Mouse (Mus musculus) midbrain, embryonic 14.5 days (tissue): ENCODE data around the gene Ston2. TPM values are rescaled to one million over a fixed set of nuclear protein-coding genes. Genes with fewer than 3 reads are reported as not detected.
"Not testable (repeated sequence)": the region's sequence is repeated elsewhere in the genome, so short reads cannot be mapped to it uniquely, and the experiment has no call there.

Source experiments
- ATAC-seq: fragments of 200-750 bp; cut with Nextera tagmentation; 2 replicates; pipeline ENCODE4 v1.8.0; 2017; ENCODE audit warnings: moderate number of reproducible peaks, moderate library complexity; ENCODE audit not compliant: low FRiP score, low TSS enrichment
- DNase-seq: peaks from one replicate; pipeline ENCODE4 v3.0.0-alpha.2; 2015
- H3K27ac ChIP-seq: fragments of 300-500 bp; sonication (generic); replicated peaks from 2 replicates; pipeline ENCODE4 v1.5.1; 2014; ENCODE audit warnings: mild to moderate bottlenecking, low read depth, low read length, moderate library complexity
- H3K27me3 ChIP-seq: fragments of 300-500 bp; sonication (generic); 2 replicates; pipeline ENCODE4 v1.6.1; 2014; ENCODE audit warnings: low read length, control low read depth, mixed read lengths; ENCODE audit not compliant: control insufficient read depth, insufficient read depth
- H3K36me3 ChIP-seq: fragments of 300-500 bp; sonication (generic); 2 replicates; pipeline ENCODE4 v1.6.1; 2014; ENCODE audit warnings: low read length, control low read depth; ENCODE audit not compliant: control insufficient read depth, insufficient read depth
- H3K4me1 ChIP-seq: fragments of 300-500 bp; sonication (generic); 2 replicates; pipeline ENCODE4 v1.6.1; 2014; ENCODE audit warnings: mild to moderate bottlenecking, antibody characterized with exemption, low read length, control low read depth; ENCODE audit not compliant: control insufficient read depth, insufficient read depth
- H3K4me2 ChIP-seq: fragments of 300-500 bp; sonication (generic); 2 replicates; pipeline ENCODE4 v1.6.1; 2014; ENCODE audit warnings: mild to moderate bottlenecking, low read length, moderate library complexity
- H3K4me3 ChIP-seq: fragments of 300-500 bp; sonication (generic); replicated peaks from 2 replicates; pipeline ENCODE4 v1.5.1; 2014; ENCODE audit warnings: low read depth, low read length
- H3K9ac ChIP-seq: fragments of 300-500 bp; sonication (generic); replicated peaks from 2 replicates; pipeline ENCODE4 v1.6.1; 2014; ENCODE audit warnings: mild to moderate bottlenecking, low read length, moderate library complexity
- H3K9me3 ChIP-seq: fragments of 300-500 bp; sonication (generic); 2 replicates; pipeline ENCODE4 v1.6.1; 2016; ENCODE audit warnings: low read length, control low read depth, mixed read lengths; ENCODE audit not compliant: control insufficient read depth
- WGBS: fragments of 180-500 bp; shearing (Covaris S2); extraction: QIAGEN DNeasy Blood & Tissue Kit; methylation state at CpG from one replicate; pipeline ENCODE4 v1.1.7; 2014; 5-methylcytosine and 5-hydroxymethylcytosine counted together
- microRNA-seq: library from miRNA; unstranded; fragments of <30 nt; microRNA quantifications from one replicate; pipeline ENCODE4, GENCODE M21; 2016
- polyA plus RNA-seq: library from polyadenylated mRNA; unstranded; fragments of >200 nt; fragmentation: Nextera tagmentation; extraction: Ambion mirVana; gene quantifications from 2 replicates; pipeline ENCODE4 v1.2.1, GENCODE M21; 2014

Ston2 gene
- polyA plus RNA-seq, 1 experiment from 2014 or later = 5.0 TPM

GRCm38 (mm10) chr12:91587077-91587476, 201.1 kb downstream of the Ston2 start:
- ATAC-seq (no peak), DNase-seq (no peak)
- H3K27ac ChIP-seq = peak overlapping the region; percentile 100
- H3K4me1 ChIP-seq = peaks cover 37% of the 10 kb centered on the region
- H3K4me3 ChIP-seq = peak overlapping the region; percentile 86
- peaks cover 25% of the 10 kb centered on the region for H3K36me3 ChIP-seq
- no peaks in the 10 kb centered on the region for H3K9me3 ChIP-seq
- peak overlapping the region; percentile 71 for H3K4me2 ChIP-seq
- H3K27me3 ChIP-seq = no peaks in the 10 kb centered on the region
- peak overlapping the region; percentile 100; the same call in 1 of the 2 replicates for H3K9ac ChIP-seq
- 56% methylated on average over 3 of the region's 3 CpGs for WGBS

DNA sequence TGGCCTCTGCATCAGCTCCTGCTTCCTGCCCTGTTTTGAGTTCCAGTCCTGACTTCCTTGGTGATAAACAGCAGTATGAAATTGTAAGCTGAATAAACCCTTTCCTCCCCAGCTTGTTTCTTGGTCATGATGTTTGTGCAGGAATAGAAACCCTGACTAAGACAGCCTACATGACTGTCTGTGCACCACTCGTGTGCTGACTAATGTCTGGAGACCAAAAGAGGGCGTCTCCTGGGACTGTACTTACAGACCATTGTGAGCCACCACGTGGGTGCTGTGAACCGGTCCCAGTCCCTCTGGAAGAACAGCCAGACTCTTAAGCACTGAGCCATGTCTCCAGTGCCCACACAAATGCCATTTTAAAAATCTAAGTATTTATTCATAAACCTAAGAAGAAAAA, 202.4 kb downstream of the Ston2 start:
- not testable (repeated sequence) for DNase-seq, H3K9me3 ChIP-seq, ATAC-seq, H3K9ac ChIP-seq, H3K4me3 ChIP-seq, H3K4me2 ChIP-seq, H3K27ac ChIP-seq, H3K27me3 ChIP-seq
- Histone ChIP-seq H3K4me1 (peaks cover 33% of the 10 kb centered on the region), H3K36me3 (peaks cover 29% of the 10 kb centered on the region)
- 97% methylated on average over 4 of the region's 4 CpGs for WGBS

DNA sequence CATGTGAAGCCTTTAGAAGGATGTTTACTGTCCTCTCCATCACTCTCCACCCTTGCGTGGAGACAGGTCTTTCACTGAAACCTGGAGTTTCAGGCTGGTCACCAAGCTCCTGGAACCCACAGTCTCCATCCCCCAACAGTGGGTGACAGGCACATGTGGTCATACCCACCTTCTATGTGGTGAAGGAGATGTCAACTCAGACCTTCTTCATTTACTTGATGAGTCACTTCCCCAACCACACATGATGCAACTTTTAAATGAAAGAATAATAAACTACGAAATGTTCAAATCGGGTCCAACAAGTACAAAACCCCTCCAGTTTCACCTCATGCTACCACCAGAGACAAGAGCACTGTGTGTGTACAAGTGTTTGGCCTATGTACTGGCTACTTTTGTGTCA, 203.0 kb downstream of the Ston2 start:
- Histone ChIP-seq H3K36me3 (peaks cover 32% of the 10 kb centered on the region), H3K27me3 (no peaks in the 10 kb centered on the region), H3K4me2 (no peak overlapping the region), H3K9me3 (no peaks in the 10 kb centered on the region), H3K4me3 (no peak overlapping the region), H3K9ac (no peak overlapping the region), H3K4me1 (peaks cover 30% of the 10 kb centered on the region), H3K27ac (no peak overlapping the region)
- WGBS = 98% methylated on average over 3 of the region's 3 CpGs
- ATAC-seq = no peak
- DNase-seq = no peak

GRCm38 (mm10) chr12:91583409-91583808, 204.8 kb downstream of the Ston2 start:
- H3K9ac ChIP-seq = 0 out of 2 replicates have a peak overlapping the region, but pooled peaks have one; percentile 20
- WGBS = 14% methylated on average over 6 of the region's 6 CpGs
- no peaks in the 10 kb centered on the region for H3K9me3 ChIP-seq
- no peak for ATAC-seq
- H3K4me3 ChIP-seq = no peak overlapping the region
- peaks cover 44% of the 10 kb centered on the region for H3K36me3 ChIP-seq
- no peak overlapping the region for H3K27ac ChIP-seq
- peak overlapping the region; percentile 28 for H3K4me2 ChIP-seq
- H3K27me3 ChIP-seq = no peaks in the 10 kb centered on the region
- peaks cover 30% of the 10 kb centered on the region for H3K4me1 ChIP-seq
- peak; percentile 12 for DNase-seq

Small RNAs within 50 kb of the gene (microRNA-seq; reads per million reads assigned to microRNA genes)
- gene Gm22015 = not detected

Other genes starting within 250 kb of the Ston2 start
- gene Gtf2a1, start 197.9 kb downstream of the Ston2 start, polyA plus RNA-seq = 64.6 and 68.9 TPM in 2 replicates
- 106 and 128 TPM in 2 replicates for gene Sel1l, start 60.8 kb upstream of the Ston2 start, polyA plus RNA-seq